Mouse (Mus musculus) regulatory T cell (primary cell): Measurements from ENCODE around the gene Slc51a.
"Not testable (repeated sequence)": the region's sequence is repeated elsewhere in the genome, so short reads cannot be mapped to it uniquely, and the experiment has no call there.

ENCODE experiments used
- in situ Hi-C: fragments of 300-600 bp; cut with MboI, MseI; formaldehyde crosslinking; loops from one replicate; pipeline ENCODE4 v1.15.1; 2025; ENCODE audit warnings: high pct_unique_total_duplicates

The Slc51a gene

DNA sequence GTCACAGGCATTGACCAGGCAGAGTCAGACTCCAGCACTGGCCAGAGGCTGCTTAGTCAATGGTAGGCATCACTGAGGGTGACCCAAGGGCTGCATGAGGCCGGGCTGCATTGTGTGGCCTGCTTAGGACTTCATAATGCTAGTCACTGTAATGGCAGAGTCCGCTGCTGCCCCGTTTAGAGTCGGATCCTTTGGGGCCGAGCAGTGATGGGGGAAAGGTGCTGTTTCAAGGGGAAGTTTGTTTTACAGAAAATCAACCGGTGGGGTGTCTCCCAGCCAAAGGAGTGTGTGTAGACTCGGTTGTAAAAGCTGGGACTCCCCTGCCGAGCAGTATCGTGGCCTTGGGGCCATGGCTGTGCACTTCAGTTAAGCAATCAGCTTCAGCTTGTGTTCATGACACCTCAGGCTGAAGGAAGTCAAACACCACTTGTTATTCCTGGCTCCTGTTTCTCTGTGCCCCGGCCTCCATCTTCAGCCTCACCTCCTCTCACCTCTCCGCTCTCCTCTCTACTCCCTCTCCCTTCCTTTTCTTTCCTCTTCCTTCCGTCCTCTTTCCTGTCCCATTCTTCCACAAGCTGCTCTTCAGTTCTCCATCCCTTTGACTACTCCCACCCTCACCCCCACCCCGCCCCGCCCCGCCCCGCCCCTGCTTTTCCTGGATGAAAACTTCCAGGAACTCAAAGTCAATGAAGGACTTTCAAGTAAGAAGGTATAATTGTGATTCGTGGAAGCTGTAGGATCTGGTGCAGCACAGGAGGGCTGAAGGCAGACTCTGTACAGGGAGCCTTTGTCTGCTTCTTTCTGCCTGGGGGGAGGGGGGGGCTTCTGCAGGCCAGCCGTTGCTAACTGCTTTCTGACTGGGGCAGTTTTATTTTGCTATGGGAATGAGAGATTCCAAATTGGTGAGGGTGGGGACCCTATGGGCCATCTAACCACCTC is 23.0 kb upstream of the Slc51a start:
- in situ Hi-C loops: loop anchor here (5.0 kb wide), 2 partner anchors 78 to 97 kb away; partner anchors contain the start of genes Pcyt1a and Tfrc

GRCm38 (mm10) chr16:32509066-32509942 is 21.6 kb upstream of the Slc51a start:
- in situ Hi-C loops: loop anchor here (5.0 kb wide), 1 partner anchor 178 kb away; no protein-coding TSS in a partner anchor

GRCm38 (mm10) chr16:32508506-32509065 is 20.9 kb upstream of the Slc51a start:
- in situ Hi-C loops: loop anchor here (5.0 kb wide), 1 partner anchor 179 kb away; no protein-coding TSS in a partner anchor

DNA sequence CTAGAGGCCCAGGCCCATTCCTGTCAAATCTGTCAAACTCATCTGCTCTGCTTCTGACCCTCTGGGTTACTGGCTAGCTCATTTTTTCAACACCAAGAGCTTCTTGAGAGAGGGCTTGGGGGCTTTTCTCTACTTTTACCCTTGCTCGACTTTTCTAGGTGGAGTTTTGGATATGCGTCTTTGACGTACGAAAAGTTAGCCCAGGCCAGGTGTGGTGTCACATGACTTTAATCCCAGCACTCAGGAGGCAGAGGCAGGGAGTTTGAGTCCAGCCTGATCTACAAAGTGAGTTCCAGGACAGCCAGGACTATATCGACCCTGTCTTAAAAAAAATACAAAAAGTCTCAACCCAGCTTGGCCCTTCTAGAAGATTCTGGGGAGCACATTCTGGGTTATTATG is 20.4 kb upstream of the Slc51a start:
- in situ Hi-C loops: loop anchor here (5.0 kb wide), 1 partner anchor 179 kb away; no protein-coding TSS in a partner anchor

GRCm38 (mm10) chr16:32507407-32507806 is 19.7 kb upstream of the Slc51a start:
- in situ Hi-C loops: loop anchor here (5.0 kb wide), 1 partner anchor 180 kb away; no protein-coding TSS in a partner anchor

GRCm38 (mm10) chr16:32506868-32507267 is 19.2 kb upstream of the Slc51a start:
- in situ Hi-C loops: loop anchor here (5.0 kb wide), 1 partner anchor 180 kb away; no protein-coding TSS in a partner anchor

- in situ Hi-C loops: loop anchor here (5.0 kb wide), 1 partner anchor 181 kb away; no protein-coding TSS in a partner anchor
Measured at GRCm38 (mm10) chr16:32506298-32506697, 18.6 kb upstream of the Slc51a start.

- in situ Hi-C loops: no loop called here
Measured at GRCm38 (mm10) chr16:32503633-32504032, 16.0 kb upstream of the Slc51a start.

GRCm38 (mm10) chr16:32502621-32503335 is 15.1 kb upstream of the Slc51a start:
- in situ Hi-C loops: no loop called here

- in situ Hi-C loops: no loop called here
Measured at GRCm38 (mm10) chr16:32501459-32501858, 13.8 kb upstream of the Slc51a start.

DNA sequence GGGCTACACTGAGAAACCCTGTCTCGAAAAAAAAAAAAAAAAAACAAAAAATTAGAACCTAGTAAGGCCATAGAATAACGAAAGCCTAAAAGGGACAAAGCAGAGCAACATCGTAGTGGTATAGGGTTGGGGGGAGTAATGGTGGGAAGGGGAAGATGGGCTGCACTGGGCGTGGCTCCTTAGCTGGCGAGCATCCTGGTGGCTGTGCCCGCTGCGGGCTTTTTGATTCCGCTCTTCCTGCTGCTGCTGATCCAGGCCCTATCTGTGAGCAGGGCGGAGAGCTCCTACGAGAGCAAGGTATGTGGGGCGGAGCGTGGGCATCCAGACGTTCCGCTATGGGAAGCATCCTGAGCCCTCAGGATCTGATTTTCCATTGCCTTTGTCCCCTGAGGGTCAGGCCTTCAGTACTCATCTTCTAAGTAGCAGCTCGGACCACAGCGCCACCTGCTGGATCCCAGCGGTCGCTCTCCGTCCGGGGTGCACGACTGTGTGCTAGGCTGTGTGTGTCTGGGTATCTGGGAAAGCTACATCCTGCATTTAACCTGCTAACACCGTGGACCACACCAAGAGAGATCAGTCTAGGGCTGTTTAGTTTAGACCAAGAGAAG is 11.9 kb upstream of the Slc51a start:
- in situ Hi-C loops: no loop called here

- in situ Hi-C loops: no loop called here
Measured at GRCm38 (mm10) chr16:32498996-32499395, 11.3 kb upstream of the Slc51a start.

DNA sequence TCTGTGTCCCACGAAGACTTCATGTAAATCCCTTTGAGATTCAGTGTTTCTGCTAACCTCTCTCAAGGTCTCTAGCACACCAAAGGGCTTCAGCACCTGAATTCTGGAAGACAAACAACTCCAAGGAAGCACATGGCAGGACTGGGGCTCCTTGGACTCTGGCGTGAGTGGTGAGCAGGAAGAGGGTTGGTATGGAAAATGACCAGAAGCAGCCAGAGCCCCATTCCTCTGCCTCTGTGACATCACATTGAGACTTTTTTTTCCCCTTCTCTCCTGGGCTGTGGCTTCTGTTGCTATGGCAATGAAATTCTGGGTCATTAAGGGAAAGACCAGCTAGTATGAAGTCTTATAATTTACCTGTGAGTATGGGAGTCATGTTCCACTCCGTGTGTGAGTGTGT is 8.3 kb upstream of the Slc51a start, which contains the start of gene Zdhhc19:
Gene Zdhhc19, plus strand, starts transcription at position 301 of the 400 bp plus-strand sequence.
- in situ Hi-C loops: no loop called here

- in situ Hi-C loops: not testable (repeated sequence)
Measured at GRCm38 (mm10) chr16:32494371-32494770, 6.7 kb upstream of the Slc51a start.

DNA sequence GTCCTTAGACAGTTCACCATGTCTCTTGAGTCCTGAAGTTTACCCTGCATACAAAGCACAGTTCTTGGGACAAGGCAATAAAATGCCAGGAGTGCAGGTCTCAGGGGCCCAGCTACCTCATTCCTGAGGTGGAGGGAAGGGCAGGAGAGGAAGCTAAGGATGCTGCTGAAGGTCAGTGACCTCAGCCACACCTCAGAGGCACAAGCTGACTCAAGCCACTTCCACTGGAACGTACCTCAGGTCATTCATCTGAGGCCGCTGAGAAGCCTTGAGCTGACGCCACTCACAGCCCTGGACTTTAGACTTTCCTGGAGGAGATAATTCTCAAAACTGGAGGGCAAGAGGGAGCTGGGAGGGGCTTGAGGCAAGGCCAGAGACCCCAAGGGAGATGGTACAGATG is 1.3 kb upstream of the Slc51a start:
- in situ Hi-C loops: no loop called here

GRCm38 (mm10) chr16:32486046-32486445 is 1.6 kb downstream of the Slc51a start:
- in situ Hi-C loops: no loop called here

- in situ Hi-C loops: no loop called here
Measured at GRCm38 (mm10) chr16:32485209-32485608, 2.5 kb downstream of the Slc51a start.

GRCm38 (mm10) chr16:32484431-32484871 is 3.2 kb downstream of the Slc51a start:
- in situ Hi-C loops: no loop called here

DNA sequence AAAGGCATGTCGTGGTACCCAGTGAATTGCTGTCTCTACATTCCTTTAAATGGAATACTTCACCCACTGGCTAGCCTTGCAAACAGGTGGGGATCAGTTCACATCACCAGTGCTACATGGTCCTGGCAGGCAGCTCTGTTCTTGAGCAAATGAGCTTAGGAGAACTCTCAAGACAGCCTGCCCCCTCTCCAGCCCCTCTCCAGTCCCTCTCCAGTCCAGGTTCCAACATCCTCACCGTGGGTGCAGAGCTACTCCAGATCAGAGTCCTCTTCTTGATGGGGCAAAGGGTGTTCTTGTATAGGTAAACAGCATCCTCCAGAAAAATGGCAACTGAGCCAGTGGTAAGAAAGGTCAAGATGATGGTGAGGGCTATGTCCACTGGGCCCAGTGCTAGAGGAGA is 8.3 kb downstream of the Slc51a start:
- in situ Hi-C loops: no loop called here

- in situ Hi-C loops: no loop called here
Measured at GRCm38 (mm10) chr16:32477315-32477714, 10.4 kb downstream of the Slc51a start.
